In genomic region chr11:21307078-21307668, GRCm38 (mm10) we compare ENCODE assay signal across 24 mouse cellular contexts.
DNase-seq lines count a peak whose midpoint lies in the region; ATAC-seq lines count a peak whose summit lies in the region.
"Had no signal": no experiment of that assay in that cellular context is flagged by ENCODE, and none has a peak within 500 bp of the region (broad histone marks: within the 10 kb centered on the region; RNA-seq: fewer than 3 reads in every experiment).

No protein-coding gene starts in this region.

- no peaks in the 10 kb centered on the region for H3K9me3 ChIP-seq in liver, embryonic 16.5 days (replicated peaks; ENCODE audit: control insufficient read depth, low read length)
- no peaks in the 10 kb centered on the region for H3K9me3 ChIP-seq in liver, embryonic 12.5 days (replicated peaks)
- H3K9me3 ChIP-seq: embryonic facial prominence, embryonic 13.5 days; forebrain, embryonic 12.5 days; heart, embryonic 15.5 days had no signal

- H3K27ac ChIP-seq in liver, embryonic 16.5 days (ENCODE audit: low read length), result no peak overlapping the region
- H3K27ac ChIP-seq in liver, embryonic 12.5 days, result no peak overlapping the region
- H3K27ac ChIP-seq: embryonic facial prominence, embryonic 13.5 days; forebrain, embryonic 12.5 days; heart, adult 2 months; heart, embryonic 15.5 days had no signal

- H3K4me1 ChIP-seq in liver, embryonic 16.5 days (ENCODE audit: control insufficient read depth, low read depth, low read length), result no peaks in the 10 kb centered on the region
- H3K4me1 ChIP-seq in liver, embryonic 12.5 days, result 0 out of 2 replicates have a peak, but pooled peaks cover 3% of the 10 kb centered on the region
- H3K4me1 ChIP-seq: embryonic facial prominence, embryonic 13.5 days had no signal

- ATAC-seq in liver, embryonic 16.5 days (ENCODE audit: low read depth), result 0 out of 2 replicates have a peak, but pooled peaks have one; percentile 9
- no peak for ATAC-seq in liver, embryonic 12.5 days
- peak; percentile 37; the same call in 1 of the 2 replicates for ATAC-seq in megakaryocyte progenitor cell, adult 5-6 weeks (replicated peaks; ENCODE audit: poor library complexity)
- no peak for ATAC-seq in megakaryocyte, adult 5-6 weeks (ENCODE audit: poor library complexity, severe bottlenecking)
- ATAC-seq: activated CD4-positive, CD25-positive, alpha-beta regulatory T cell, adult 4 months; CD4-positive, CD25-positive, alpha-beta regulatory T cell, adult 4 months; forebrain, embryonic 16.5 days; Patski had no signal

- H3K9ac ChIP-seq in liver, embryonic 16.5 days (ENCODE audit: low read depth, low read length), result no peak overlapping the region
- H3K9ac ChIP-seq in liver, embryonic 12.5 days, result no peak overlapping the region
- H3K9ac ChIP-seq: embryonic facial prominence, embryonic 13.5 days; forebrain, embryonic 12.5 days; heart, embryonic 15.5 days had no signal

- 67% methylated on average over 5 of the region's 5 CpGs for WGBS in liver, embryonic 16.5 days (ENCODE audit: insufficient replicate concordance)
- WGBS in liver, embryonic 12.5 days (ENCODE audit: insufficient replicate concordance), result 73% methylated on average over 5 of the region's 5 CpGs

- H3K27me3 ChIP-seq in liver, embryonic 16.5 days (ENCODE audit: control insufficient read depth, insufficient read depth, low read depth, low read length), result no peaks in the 10 kb centered on the region
- H3K27me3 ChIP-seq in liver, embryonic 12.5 days (replicated peaks), result no peaks in the 10 kb centered on the region
- H3K27me3 ChIP-seq: embryonic facial prominence, embryonic 13.5 days; forebrain, embryonic 12.5 days; heart, embryonic 15.5 days; Patski had no signal

- H3K4me3 ChIP-seq in liver, embryonic 16.5 days (ENCODE audit: low read depth, low read length), result no peak overlapping the region
- no peak overlapping the region for H3K4me3 ChIP-seq in liver, embryonic 12.5 days
- H3K4me3 ChIP-seq: embryonic facial prominence, embryonic 13.5 days; forebrain, embryonic 12.5 days; heart, adult 2 months; heart, embryonic 15.5 days had no signal

- no peak overlapping the region for H3K4me2 ChIP-seq in liver, embryonic 16.5 days (ENCODE audit: low read depth, low read length)
- H3K4me2 ChIP-seq in liver, embryonic 12.5 days, result no peak overlapping the region
- H3K4me2 ChIP-seq: embryonic facial prominence, embryonic 13.5 days; forebrain, embryonic 12.5 days; heart, embryonic 11.5 days; heart, embryonic 15.5 days had no signal

- DNase-seq in retina, embryonic 14.5 days (ENCODE audit: low spot score), result peak; percentile 7
- DNase-seq in retina, postnatal 1 day, result no peak
- no peak for DNase-seq in spleen, adult 18-20 months
- DNase-seq: adrenal gland, adult 2 months; adrenal gland, postnatal 25 days; B cell, adult 2 months; cerebellum, adult 18-20 months; cerebellum, adult 9-11 months; cerebellum, postnatal 36 days; gastrocnemius, postnatal 14 days; heart, adult 2 months; heart, postnatal 14 days had no signal

- H3K36me3 ChIP-seq in liver, embryonic 16.5 days (ENCODE audit: control insufficient read depth, insufficient read depth), result peaks cover 8% of the 10 kb centered on the region
- H3K36me3 ChIP-seq in liver, embryonic 12.5 days, result peaks cover 50% of the 10 kb centered on the region

Comparison
In these comparisons a context has a peak if more than half of its experiments do, and no peak if none do; other contexts are left out.
1. ATAC-seq: peak in liver, embryonic 16.5 days (single experiment) and megakaryocyte progenitor cell, adult 5-6 weeks (single experiment); none in liver, embryonic 12.5 days (single experiment) and megakaryocyte, adult 5-6 weeks (single experiment).